Mouse (Mus musculus) kidney, adult 2 months (tissue): ENCODE measurements around the gene Gm4969.

ENCODE experiments used
- CTCF ChIP-seq: fragments of 200-500 bp; conservative IDR thresholded peaks from 2 replicates; pipeline ENCODE4 v1.5.1; 2011; ENCODE audit warnings: low read depth, mild to moderate bottlenecking, control low read depth, low read length, moderate library complexity, mixed read lengths; ENCODE audit not compliant: insufficient read depth, insufficient read length
- POLR2A ChIP-seq: fragments of 200-500 bp; IDR thresholded peaks from one replicate; pipeline ENCODE4 v1.6.1; 2011; ENCODE audit warnings: low read depth, low read length, control low read depth

- TF ChIP-seq CTCF, result no peak
- TF ChIP-seq POLR2A, result no peak
These were observed 51.1 kb downstream of the Gm4969 start for GRCm38 (mm10) chr7:19067063-19067462.
